Mouse (Mus musculus): ENCODE measurements around the gene Bdh2.

- TF ChIP-seq CTCF (IDR thresholded peaks at IDR 0.05; ENCODE audit: extremely low read depth, insufficient read depth, insufficient read length, insufficient replicate concordance) (no peak), POLR2A (IDR thresholded peaks at IDR 0.05; ENCODE audit: low read depth, low read length) (no peak)
These were observed 20.8 kb upstream of the Bdh2 start for GRCm38 (mm10) chr3:135260233-135260632.
